Mouse (Mus musculus) ES-E14 (cell line): ENCODE measurements around the gene Disc1. TPM values are rescaled to one million over a fixed set of nuclear protein-coding genes. Genes with fewer than 3 reads are reported as not detected.

Source experiments
- DNase-seq: peaks from one replicate; pipeline ENCODE4 v3.0.0-alpha.2; 2013; ENCODE audit warnings: low read depth, low spot score
- H3K27ac ChIP-seq: 2 replicates; pipeline ENCODE4 v1.5.1; 2012; ENCODE audit warnings: low read depth, mild to moderate bottlenecking, low read length, moderate library complexity, mixed read lengths; ENCODE audit not compliant: poor library complexity, insufficient read depth, severe bottlenecking
- H3K36me3 ChIP-seq: 2 replicates; pipeline ENCODE4 v1.6.1; 2012; ENCODE audit warnings: mild to moderate bottlenecking, low read length, moderate library complexity, mixed read lengths; ENCODE audit not compliant: control insufficient read depth, poor library complexity, insufficient read depth, severe bottlenecking
- H3K4me1 ChIP-seq, 2 experiments: fragments of 150-350 bp in 1 of 2; sonication (generic) in 1 of 2; 2 replicates each; pipeline ENCODE4 v1.6.1; 2012; ENCODE audit warnings: low read length in 2 of 2, mild to moderate bottlenecking in 1 of 2, mixed read lengths in 1 of 2; ENCODE audit not compliant: control insufficient read depth in 2 of 2, insufficient read depth in 2 of 2, poor library complexity in 1 of 2
- H3K4me3 ChIP-seq, 2 experiments: fragments of 150-350 bp in 1 of 2; sonication (generic) in 1 of 2; 2 replicates each; pipeline ENCODE4 v1.5.1; 2012; ENCODE audit warnings: low read length in 2 of 2, low read depth in 1 of 2, mild to moderate bottlenecking in 1 of 2, mixed read lengths in 1 of 2; ENCODE audit not compliant: insufficient read depth in 1 of 2, poor library complexity in 1 of 2, severe bottlenecking in 1 of 2
- H3K9ac ChIP-seq: 2 replicates; pipeline ENCODE4 v1.6.1; 2012; ENCODE audit warnings: low read depth, mild to moderate bottlenecking, low read length, mixed read lengths; ENCODE audit not compliant: poor library complexity, insufficient read depth, severe bottlenecking
- H3K9me3 ChIP-seq: fragments of 150-350 bp; sonication (generic); 2 replicates; pipeline ENCODE4 v1.6.1; 2012; ENCODE audit warnings: low read depth, mild to moderate bottlenecking, low read length; ENCODE audit not compliant: control insufficient read depth, insufficient read depth
- CHD2 ChIP-seq: IDR thresholded peaks from 2 replicates; pipeline ENCODE4 v1.6.1; 2014; ENCODE audit warnings: mild to moderate bottlenecking, low read depth, low read length, inconsistent platforms
- HCFC1 ChIP-seq: IDR thresholded peaks from 2 replicates; pipeline ENCODE4 v1.6.1; 2012; ENCODE audit warnings: low read length, inconsistent platforms, borderline replicate concordance; ENCODE audit not compliant: insufficient read depth
- MAFK ChIP-seq: IDR thresholded peaks from 2 replicates; pipeline ENCODE4 v1.6.1; 2014; ENCODE audit warnings: mild to moderate bottlenecking, low read depth, low read length, inconsistent platforms; ENCODE audit not compliant: insufficient read depth
- ZC3H11A ChIP-seq: IDR thresholded peaks from 2 replicates; pipeline ENCODE4 v1.6.1; 2012; ENCODE audit warnings: low read depth, mild to moderate bottlenecking, inconsistent platforms, low read length, borderline replicate concordance
- ZNF384 ChIP-seq: IDR thresholded peaks from 2 replicates; pipeline ENCODE4 v1.6.1; 2012; ENCODE audit warnings: low read depth, low read length, inconsistent platforms
- in situ Hi-C, 2 experiments: fragments of 600-800 bp; cut with MboI; formaldehyde crosslinking; loops; one replicate each; pipeline ENCODE4 v1.15.1; 2025; ENCODE audit warnings: low sequenced_read_pairs in 2 of 2, inconsistent platforms in 1 of 2; ENCODE audit not compliant: unreplicated experiment in 2 of 2
- total RNA-seq: library from RNA; depleted of rRNA; stranded (reverse); fragments of 300-350 nt; gene quantifications from 2 replicates; pipeline ENCODE4 v1.2.3, GENCODE M21; 2012

Gene Disc1
- total RNA-seq, 1 experiment: 2.7 TPM

DNA sequence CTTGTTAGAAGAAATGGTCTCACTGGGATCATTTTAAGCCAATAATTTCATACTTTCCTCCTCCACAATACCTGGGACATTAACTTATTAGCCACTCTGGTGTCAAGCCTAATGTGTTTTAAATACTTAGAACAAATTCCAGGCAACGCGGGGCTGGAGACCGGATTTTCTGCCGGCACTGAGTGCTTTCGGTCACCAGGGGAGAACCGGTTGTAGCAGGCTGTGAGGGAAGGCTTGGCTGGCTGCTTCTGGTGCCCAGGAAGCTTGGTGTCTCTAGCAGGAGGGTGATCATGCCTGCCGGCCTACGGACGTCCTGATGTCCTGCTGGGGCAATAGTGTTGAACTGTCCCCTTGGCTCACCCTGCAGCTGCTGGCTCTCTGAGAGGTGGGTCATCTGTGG lies 149.0 kb downstream of the Disc1 start:
- no peaks in the 10 kb centered on the region for H3K36me3 ChIP-seq
- TF ChIP-seq ZC3H11A: no peak
- no peak for TF ChIP-seq ZNF384
- no peak for TF ChIP-seq CHD2
- no peaks in the 10 kb centered on the region for H3K4me1 ChIP-seq

DNA sequence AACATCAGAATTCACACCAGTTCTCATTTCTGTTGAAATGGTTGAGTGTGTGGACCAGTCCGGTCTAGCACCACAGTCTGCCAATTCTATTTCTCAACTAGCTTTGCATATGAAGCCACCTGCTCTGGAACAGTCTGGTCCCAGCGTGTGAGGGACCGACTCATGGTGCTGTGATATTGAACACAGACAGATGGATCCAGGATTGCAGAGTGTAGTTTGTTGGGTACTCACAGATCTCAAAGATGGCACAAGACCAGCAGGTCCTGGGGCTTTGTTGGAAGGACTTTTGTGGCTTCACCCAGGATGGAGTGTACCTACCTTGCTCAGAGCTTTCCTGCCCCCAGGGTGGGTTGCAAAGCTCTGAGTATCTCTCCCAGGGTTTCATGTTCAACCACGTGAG lies 151.6 kb downstream of the Disc1 start:
- Histone ChIP-seq H3K9me3 (no peaks in the 10 kb centered on the region), H3K4me3 (no peak overlapping the region), H3K4me1 (no peaks in the 10 kb centered on the region), H3K27ac (no peak overlapping the region), H3K36me3 (no peaks in the 10 kb centered on the region), H3K9ac (no peak overlapping the region)
- DNase-seq: no peak
- in situ Hi-C loops: no loop called here
- TF ChIP-seq MAFK (no peak), HCFC1 (no peak), ZC3H11A (no peak), ZNF384 (no peak), CHD2 (no peak)

More for the DNA sequence above, 149.0 kb downstream of the Disc1 start:
- no peaks in the 10 kb centered on the region for H3K9me3 ChIP-seq
- no peak for DNase-seq
- no peak overlapping the region for H3K27ac ChIP-seq
- in situ Hi-C loops: no loop called here
- H3K9ac ChIP-seq: no peak overlapping the region
- no peak overlapping the region for H3K4me3 ChIP-seq

- TF ChIP-seq CHD2 (no peak), ZNF384 (no peak), ZC3H11A (no peak)
- no peak overlapping the region for H3K4me3 ChIP-seq
- no peak overlapping the region for H3K27ac ChIP-seq
- H3K9me3 ChIP-seq: no peaks in the 10 kb centered on the region
- H3K36me3 ChIP-seq: no peaks in the 10 kb centered on the region
- in situ Hi-C loops: no loop called here
- no peak overlapping the region for H3K9ac ChIP-seq
- H3K4me1 ChIP-seq: no peaks in the 10 kb centered on the region
- no peak for DNase-seq
These were observed 152.4 kb downstream of the Disc1 start for GRCm38 (mm10) chr8:125206391-125206790.

GRCm38 (mm10) chr8:125206962-125207361 lies 153.0 kb downstream of the Disc1 start:
- in situ Hi-C loops: no loop called here
- DNase-seq: no peak
- Histone ChIP-seq H3K36me3 (no peaks in the 10 kb centered on the region), H3K4me3 (no peak overlapping the region), H3K9ac (no peak overlapping the region), H3K4me1 (no peaks in the 10 kb centered on the region), H3K27ac (no peak overlapping the region), H3K9me3 (no peaks in the 10 kb centered on the region)
- TF ChIP-seq ZC3H11A: no peak
- no peak for TF ChIP-seq ZNF384
- TF ChIP-seq MAFK: no peak
- TF ChIP-seq CHD2: no peak
- TF ChIP-seq HCFC1: no peak

DNA sequence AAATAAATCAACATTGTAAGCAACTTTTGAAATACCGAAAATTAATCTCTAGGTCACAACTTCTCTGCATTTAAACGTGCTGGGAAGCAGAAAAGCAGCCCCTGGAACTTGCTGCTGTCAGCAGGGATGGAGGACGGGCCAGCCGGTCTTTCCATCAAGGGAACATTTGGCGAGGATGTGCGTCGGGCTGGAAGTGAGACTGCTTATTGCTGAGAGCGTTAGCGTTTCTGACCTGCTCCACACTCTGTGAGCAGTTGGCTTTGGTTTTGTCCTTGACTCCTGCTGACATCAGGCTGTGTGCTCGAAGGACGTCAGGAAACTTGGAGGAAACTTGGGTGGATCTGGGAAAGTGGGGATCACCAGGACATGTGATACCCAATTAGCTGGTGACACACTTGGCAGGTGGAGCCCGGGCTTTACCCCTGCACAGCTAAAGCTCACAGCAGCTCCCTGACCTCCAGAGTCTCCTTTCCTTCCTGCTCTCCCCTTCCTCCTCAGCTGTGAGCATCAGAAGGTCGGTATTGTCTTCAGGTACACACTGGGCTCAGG lies 158.7 kb downstream of the Disc1 start:
- DNase-seq: no peak
- Histone ChIP-seq H3K27ac (no peak overlapping the region; the same call in 1 of the 2 replicates), H3K4me3 (no peak overlapping the region), H3K36me3 (no peaks in the 10 kb centered on the region), H3K9ac (no peak overlapping the region), H3K9me3 (no peaks in the 10 kb centered on the region), H3K4me1 (no peaks in the 10 kb centered on the region)
- TF ChIP-seq MAFK (no peak), ZC3H11A (no peak), HCFC1 (no peak), CHD2 (no peak), ZNF384 (no peak)
- in situ Hi-C loops: no loop called here
